Mouse (Mus musculus) yolk sac, embryonic 10.5 days (tissue): ENCODE measurements around the gene Ptdss2.
A peak's percentile ranks its signal among the peaks of the same experiment; 100 is the strongest.

Experiments used
- DNase-seq: peaks from one replicate; pipeline ENCODE4 v3.0.0-alpha.2; 2017; ENCODE audit warnings: low spot score

The Ptdss2 gene

DNA sequence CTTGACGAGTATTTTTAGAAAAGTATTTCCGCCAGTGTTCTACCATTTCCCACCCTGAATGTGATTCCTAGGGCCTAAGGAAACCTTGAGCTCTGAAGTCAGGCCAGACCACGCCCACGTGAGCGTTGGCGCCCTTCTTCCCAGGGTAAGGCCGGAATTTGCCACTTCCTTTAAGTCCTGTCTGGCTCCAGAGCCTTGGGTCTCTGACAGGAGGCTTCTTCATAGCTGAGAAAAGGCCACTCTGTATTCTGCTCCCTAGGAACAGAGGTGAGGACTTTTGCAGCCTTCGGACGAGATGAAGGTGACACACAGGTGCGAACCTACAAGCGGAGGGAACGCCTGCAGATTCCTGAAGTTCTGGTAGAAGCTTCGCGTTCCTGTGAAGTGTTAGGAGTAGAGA, at the start of gene Ptdss2:
Gene Ptdss2 (plus strand): TSS at position 138 of the 400 bp plus-strand sequence.
- DNase-seq = peak; percentile 67

- DNase-seq = no peak
Measured at GRCm38 (mm10) chr7:141073782-141074181, 48.4 kb upstream of the Ptdss2 start.

- DNase-seq = no peak
Measured at GRCm38 (mm10) chr7:141077841-141078240, 44.3 kb upstream of the Ptdss2 start, which contains the start of gene Pkp3. Gene Pkp3, plus strand, starts transcription at chr7:141078218.

- no peak for DNase-seq
Measured at GRCm38 (mm10) chr7:141078876-141079275, 43.3 kb upstream of the Ptdss2 start.

- peak; percentile 79 for DNase-seq
Measured at GRCm38 (mm10) chr7:141079481-141080449, 42.4 kb upstream of the Ptdss2 start.

DNA sequence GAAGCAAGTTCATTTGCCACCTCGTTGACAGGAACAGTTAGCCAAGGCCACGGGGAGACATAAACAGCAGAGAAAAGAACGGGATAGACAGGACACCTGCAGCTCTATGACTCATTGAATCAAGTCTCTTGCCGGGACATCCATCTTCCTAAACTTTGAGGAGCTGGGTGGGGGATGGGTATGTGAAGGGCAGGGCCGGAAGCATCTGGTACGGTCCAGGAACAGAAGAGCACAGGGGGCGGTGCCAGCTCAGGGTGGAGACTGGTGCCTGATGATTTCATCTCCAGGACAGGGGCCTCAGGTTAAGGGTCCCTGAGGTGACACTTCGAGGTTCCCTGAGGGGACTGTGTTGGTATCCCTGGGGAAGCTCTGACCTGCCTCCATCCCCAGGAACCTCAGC, 34.3 kb upstream of the Ptdss2 start:
- DNase-seq = no peak

DNA sequence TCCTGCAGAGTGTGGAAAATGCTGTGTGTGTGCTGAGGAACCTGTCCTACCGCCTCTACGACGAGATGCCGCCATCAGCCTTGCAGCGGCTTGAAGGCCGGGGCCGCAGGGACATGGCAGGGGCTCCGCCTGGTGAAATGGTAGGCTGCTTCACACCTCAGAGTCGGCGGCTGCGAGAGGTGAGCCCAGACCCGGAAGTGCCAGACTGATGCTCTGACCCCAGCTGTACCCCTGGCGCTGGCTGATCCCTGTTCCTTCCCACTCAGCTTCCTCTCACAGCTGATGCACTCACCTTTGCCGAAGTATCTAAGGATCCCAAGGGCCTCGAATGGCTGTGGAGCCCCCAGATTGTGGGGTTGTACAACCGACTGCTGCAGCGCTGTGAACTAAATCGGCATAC, 33.7 kb upstream of the Ptdss2 start:
- DNase-seq = no peak

DNA sequence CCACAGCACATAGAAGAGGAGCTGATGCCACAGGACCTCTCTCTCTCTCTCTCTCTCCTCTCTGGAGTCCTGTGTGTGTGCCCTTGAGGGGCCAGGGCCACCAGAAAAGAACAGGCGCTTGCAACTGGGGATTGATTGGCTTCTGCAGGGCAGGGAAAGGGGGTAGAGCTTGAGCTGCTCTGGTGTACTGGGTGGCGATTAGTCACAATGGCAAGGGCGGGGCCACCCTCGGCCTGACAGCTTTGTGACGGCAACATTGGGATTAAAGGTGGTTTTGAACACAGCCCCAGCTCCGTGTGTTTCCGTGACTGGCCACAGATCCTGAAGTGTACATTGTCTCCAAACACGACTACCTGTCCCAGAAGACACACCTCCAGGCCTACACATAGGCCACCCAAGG, 32.0 kb upstream of the Ptdss2 start:
- DNase-seq = no peak

DNA sequence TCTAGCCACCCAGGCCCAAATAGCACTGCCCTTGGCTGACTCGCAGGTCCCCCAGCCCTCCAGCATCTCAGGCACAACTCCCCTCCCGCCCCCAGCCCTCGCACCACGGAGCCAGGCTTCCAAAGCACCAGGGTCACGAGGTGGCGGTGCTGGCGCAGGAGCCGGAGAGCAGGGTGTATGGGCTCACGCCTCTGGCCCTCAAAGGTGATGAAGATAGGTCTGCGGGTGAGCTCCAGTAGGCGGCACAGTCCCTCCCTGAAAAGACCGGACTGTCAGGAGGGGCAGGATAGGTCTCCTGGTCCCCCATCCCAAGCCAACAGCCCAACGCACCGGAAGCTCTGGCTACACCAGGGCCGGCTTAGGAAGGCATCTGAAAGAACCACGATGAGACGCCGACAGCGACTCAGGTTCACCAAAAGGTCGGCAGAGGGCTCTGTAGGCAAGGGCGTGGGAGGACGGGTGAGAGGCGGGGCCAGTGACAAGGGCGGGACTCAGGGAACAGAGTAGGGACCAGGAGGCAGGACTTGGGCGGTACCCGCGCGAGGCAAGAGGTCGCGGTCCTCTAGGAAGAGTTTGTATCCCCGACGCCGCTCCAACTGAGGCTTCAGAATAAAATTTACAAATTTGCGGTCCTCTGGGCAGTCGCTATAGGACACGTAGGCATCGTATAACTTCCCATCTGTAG, 30.0 kb upstream of the Ptdss2 start:
- peak; percentile 92 for DNase-seq

DNA sequence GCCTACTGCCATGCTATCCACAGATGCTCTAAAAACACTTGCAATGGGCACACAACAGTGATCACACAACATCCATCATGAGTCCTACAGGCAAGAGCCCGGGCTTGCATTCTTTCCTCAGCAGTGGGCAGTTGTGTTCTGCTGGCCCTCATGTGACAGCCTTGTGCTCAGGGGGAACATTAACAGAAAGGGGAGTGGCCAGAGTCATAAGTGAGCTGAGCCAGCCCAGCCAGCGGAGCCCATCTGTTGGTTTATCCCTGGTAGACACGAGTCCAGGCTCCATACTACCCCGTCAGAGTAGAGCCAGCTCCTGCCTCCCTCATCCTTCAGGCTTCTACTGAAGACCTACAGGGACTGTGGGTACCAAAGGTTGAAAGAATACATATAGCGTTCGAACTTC, 28.2 kb upstream of the Ptdss2 start:
- peak; percentile 86 for DNase-seq

DNA sequence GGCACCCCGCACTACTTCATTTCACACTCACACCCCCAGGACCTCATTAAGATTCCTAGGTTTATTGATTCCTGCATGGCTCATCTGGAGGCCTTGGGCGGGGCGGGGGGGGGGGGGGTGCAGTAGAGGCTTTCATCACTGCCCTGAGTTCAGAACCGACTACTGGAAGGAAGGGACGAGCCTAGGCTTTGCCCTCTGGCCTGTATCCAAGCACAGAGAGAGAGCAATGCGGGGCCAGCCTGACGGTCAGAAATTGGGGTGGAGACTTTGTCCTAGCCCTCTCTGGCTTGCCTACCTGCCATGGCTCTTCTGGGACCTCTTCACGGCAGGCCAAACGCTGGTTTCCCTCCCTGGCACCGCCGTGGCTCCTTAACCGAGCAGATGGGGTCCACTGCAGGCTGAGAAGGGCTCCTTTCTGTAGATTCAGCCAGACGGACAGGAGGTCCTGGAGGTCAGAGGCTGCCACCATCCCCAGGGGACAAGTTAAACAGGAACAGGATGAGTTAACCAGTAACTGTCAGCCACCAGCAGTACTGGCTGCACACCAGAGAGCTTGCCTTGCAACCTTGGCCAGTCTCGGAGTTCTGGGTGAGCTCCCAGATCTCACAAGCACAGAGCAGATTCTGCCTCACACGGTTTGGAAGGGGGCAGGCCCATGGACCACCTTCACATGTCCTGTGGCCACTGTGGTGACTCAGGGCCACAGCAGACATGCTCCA, 27.5 kb upstream of the Ptdss2 start:
- DNase-seq = peak; percentile 81

DNA sequence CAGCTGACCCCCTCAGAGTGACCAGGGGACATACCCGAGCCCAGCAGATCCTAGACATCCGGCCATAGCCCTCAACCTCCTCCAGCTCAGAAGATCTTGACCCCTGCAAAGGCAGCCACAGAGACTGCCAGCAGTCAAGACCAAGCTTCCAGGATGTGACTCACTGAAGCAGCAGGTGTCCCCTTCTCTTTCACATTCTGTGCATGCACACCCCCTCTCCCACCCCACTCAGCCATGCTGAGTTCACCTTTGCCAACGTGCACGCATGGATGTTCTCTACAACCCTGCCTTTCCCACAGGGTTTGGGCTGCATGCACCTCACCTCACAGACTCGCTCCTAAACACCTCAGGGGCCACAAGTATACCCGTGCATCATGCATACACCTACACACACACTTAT, 26.2 kb upstream of the Ptdss2 start:
- no peak for DNase-seq

- DNase-seq = peak; percentile 71
Measured at GRCm38 (mm10) chr7:141096649-141097056, 25.5 kb upstream of the Ptdss2 start.

DNA sequence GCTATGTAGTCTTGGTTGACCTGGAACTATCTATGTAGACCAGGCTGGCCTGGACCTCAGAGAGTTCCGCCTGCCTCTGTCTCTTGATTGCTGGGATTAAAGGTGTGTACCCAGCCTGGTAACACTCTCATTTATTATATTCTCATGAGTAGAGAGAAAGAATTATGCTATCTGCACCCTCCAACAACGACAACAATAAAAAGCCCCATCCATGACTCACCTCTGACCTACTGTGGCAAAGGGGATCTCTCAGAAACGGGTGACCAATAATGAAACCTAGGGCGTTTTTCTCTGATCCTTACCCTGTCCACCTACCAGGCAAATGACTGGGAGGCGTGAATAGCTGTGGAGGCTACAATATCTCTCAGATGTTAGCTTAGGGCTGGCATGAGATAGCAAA, 25.0 kb upstream of the Ptdss2 start:
- DNase-seq = no peak

- peak; percentile 84 for DNase-seq
Measured at GRCm38 (mm10) chr7:141099911-141100691, 22.1 kb upstream of the Ptdss2 start, which contains the start of gene Sigirr. Gene Sigirr, minus strand, starts transcription at chr7:141100572.

GRCm38 (mm10) chr7:141103161-141103560, 19.0 kb upstream of the Ptdss2 start:
- DNase-seq = no peak

DNA sequence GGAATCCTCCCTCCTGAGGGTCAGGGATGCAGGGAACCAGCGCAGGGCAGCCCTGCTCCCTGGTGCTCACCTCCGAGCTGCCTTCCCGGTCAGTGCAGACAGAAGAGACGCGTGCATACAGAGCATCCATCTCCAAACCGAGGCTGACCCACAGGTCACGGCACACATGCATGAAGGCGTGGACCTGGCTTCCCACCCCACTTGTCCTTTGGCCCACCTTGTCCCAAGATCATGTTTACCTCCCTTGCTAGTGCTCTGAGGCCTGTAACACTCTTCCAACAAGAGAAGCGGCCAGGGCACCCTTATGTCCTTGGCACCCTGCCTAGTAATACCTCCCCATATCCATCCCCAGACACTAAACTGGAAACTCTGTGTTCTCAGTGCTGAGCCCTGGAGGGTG, 6.3 kb upstream of the Ptdss2 start:
- no peak for DNase-seq

- peak; percentile 60 for DNase-seq
Measured at GRCm38 (mm10) chr7:141117636-141118035, 4.5 kb upstream of the Ptdss2 start, which contains the start of gene Ano9. Gene Ano9, minus strand, starts transcription at chr7:141117806.

DNA sequence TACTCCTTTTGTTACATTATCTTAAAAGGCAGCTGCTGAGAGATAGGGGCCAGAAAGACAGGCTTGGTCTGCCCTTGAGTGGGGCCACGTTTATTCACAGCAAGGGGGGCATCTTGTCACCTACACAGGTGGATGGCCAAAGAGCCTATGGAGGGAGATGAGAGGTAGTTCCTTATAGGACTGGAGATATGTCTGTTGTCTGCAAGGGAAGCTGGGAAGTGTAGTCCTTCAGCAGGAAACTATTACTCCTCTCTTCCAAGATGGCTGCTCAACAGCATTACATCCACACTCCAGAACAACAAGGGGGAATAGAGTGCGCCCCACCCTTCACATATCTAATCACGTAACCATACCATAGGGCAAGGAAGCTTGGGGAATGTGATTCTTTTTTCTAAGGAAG, 2.7 kb upstream of the Ptdss2 start:
- peak; percentile 20 for DNase-seq

DNA sequence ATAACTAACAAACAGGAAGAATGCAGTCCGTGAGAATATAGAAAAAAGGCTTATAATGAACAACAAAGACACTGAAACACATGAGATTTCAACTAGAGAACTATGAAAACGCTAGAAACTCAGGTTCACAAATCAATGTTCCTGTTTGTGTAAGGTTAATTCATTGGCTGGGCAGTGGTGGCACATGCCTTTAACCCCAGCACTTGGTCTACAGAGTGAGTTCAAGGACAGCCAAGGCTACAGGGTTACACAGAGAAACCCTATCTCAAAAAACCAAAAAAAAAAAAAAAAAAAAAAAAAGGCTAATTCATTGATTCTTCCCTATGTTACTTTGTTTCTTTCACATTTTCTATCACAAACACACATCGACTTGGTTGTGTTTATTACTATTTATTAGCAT, 1.6 kb upstream of the Ptdss2 start:
- DNase-seq = no peak

DNA sequence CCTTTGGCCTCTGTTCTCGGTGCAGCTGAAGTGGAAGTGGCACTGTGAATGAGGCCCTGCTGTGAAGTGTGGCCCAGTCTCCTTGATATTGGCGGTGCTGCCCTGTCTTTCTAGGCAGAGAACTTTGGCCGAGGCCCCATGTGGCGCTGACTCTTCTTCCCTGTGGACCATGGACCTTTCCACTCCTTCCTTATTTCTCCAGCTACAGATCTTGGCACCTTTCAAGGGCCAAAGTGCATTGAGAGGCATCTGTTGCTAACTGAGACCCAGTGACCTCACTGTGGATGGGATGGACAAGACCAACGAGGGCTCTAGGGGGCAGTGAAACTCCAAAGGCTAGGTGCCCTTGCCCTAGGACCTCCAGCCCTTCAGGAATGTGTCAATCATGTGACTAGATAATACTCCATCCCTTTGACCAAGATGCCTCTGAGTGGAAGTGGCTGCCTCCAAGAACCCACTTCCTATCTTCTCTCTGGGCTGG, 1.1 kb upstream of the Ptdss2 start:
- peak; percentile 86 for DNase-seq
